Mouse (Mus musculus): ENCODE measurements around the gene Pdss1.

- TF ChIP-seq GATA1 (IDR thresholded peaks at IDR 0.05; ENCODE audit: borderline replicate concordance, low read length) = no peak
- no peak for TF ChIP-seq FLI1 (IDR thresholded peaks at IDR 0.05; ENCODE audit: low read length)
These were observed 82.2 kb downstream of the Pdss1 start for GRCm38 (mm10) chr2:22977387-22977973.
